In genomic region chr10:58969351-58969750, GRCm38 (mm10) we compare ENCODE assay signal across 15 mouse cellular contexts.
"Had no signal": no experiment of that assay in that cellular context is flagged by ENCODE, and none has a peak within 500 bp of the region (broad histone marks: within the 10 kb centered on the region; RNA-seq: fewer than 3 reads in every experiment).

No protein-coding gene starts in this region.

- DNase-seq: gastrocnemius, postnatal 14 days; gastrocnemius, postnatal 36 days; heart, adult 2 months; heart, postnatal 14 days; heart, postnatal 4 days; kidney, adult 18-20 months; kidney, adult 8-10 months; kidney, postnatal 10 days; kidney, postnatal 25 days; kidney, postnatal 4 days; liver, embryonic 13.5 days had no signal

- ATAC-seq: hindbrain, embryonic 16.5 days; inflammation-experienced regulatory T-cells, adult 6 months; intestine, embryonic 15.5 days; intestine, postnatal 0 days had no signal
